Mouse (Mus musculus): ENCODE measurements around the gene Fam57a. TPM values are rescaled to one million over a fixed set of nuclear protein-coding genes. Genes with fewer than 3 reads are reported as not detected.

Fam57a gene
- polyA plus RNA-seq, 1 experiment = 3.4 TPM

- H3K27me3 ChIP-seq (replicated peaks) = peaks cover 7% of the 10 kb centered on the region
Observed at GRCm38 (mm10) chr11:76257386-76257785, 77.9 kb downstream of the Fam57a start.

GRCm38 (mm10) chr11:76258511-76258910 is 79.0 kb downstream of the Fam57a start:
- H3K9me3 ChIP-seq = no peaks in the 10 kb centered on the region
- H3K4me3 ChIP-seq (replicated peaks) = no peak overlapping the region
- H3K36me3 ChIP-seq (replicated peaks; ENCODE audit: low read length) = peaks cover 47% of the 10 kb centered on the region
- H3K27me3 ChIP-seq (replicated peaks) = peaks cover 10% of the 10 kb centered on the region
- H3K4me1 ChIP-seq = peaks cover 33% of the 10 kb centered on the region
- TF ChIP-seq FLI1 (IDR thresholded peaks at IDR 0.05; ENCODE audit: low read length) (no peak), GATA1 (IDR thresholded peaks at IDR 0.05; ENCODE audit: borderline replicate concordance, low read length) (no peak)

More at GRCm38 (mm10) chr11:76257386-76257785, 77.9 kb downstream of the Fam57a start:
- Histone ChIP-seq H3K36me3 (replicated peaks; ENCODE audit: low read length) (peaks cover 38% of the 10 kb centered on the region), H3K4me3 (replicated peaks) (no peak overlapping the region), H3K4me1 (peaks cover 30% of the 10 kb centered on the region), H3K9me3 (no peaks in the 10 kb centered on the region)
- TF ChIP-seq GATA1 (IDR thresholded peaks at IDR 0.05; ENCODE audit: borderline replicate concordance, low read length) (no peak), FLI1 (IDR thresholded peaks at IDR 0.05; ENCODE audit: low read length) (no peak)

- Histone ChIP-seq H3K36me3 (replicated peaks; ENCODE audit: low read length) (peaks cover 48% of the 10 kb centered on the region), H3K4me1 (peaks cover 27% of the 10 kb centered on the region), H3K9me3 (no peaks in the 10 kb centered on the region), H3K4me3 (replicated peaks) (no peak overlapping the region), H3K27me3 (replicated peaks) (peaks cover 13% of the 10 kb centered on the region)
- TF ChIP-seq FLI1 (IDR thresholded peaks at IDR 0.05; ENCODE audit: low read length) (no peak), GATA1 (IDR thresholded peaks at IDR 0.05; ENCODE audit: borderline replicate concordance, low read length) (no peak)
Observed at GRCm38 (mm10) chr11:76260208-76261050, 81.0 kb downstream of the Fam57a start.

- Histone ChIP-seq H3K4me3 (replicated peaks) (peak overlapping the region; percentile 21), H3K36me3 (replicated peaks; ENCODE audit: low read length) (peaks cover 51% of the 10 kb centered on the region), H3K9me3 (no peaks in the 10 kb centered on the region), H3K4me1 (peaks cover 29% of the 10 kb centered on the region), H3K27me3 (replicated peaks) (peaks cover 14% of the 10 kb centered on the region)
- no peak for TF ChIP-seq GATA1 (IDR thresholded peaks at IDR 0.05; ENCODE audit: borderline replicate concordance, low read length)
- TF ChIP-seq FLI1 (IDR thresholded peaks at IDR 0.05; ENCODE audit: low read length) = no peak
Observed at GRCm38 (mm10) chr11:76261224-76261623, 81.8 kb downstream of the Fam57a start.

- Histone ChIP-seq H3K4me1 (peaks cover 39% of the 10 kb centered on the region), H3K36me3 (replicated peaks; ENCODE audit: low read length) (peaks cover 44% of the 10 kb centered on the region), H3K9me3 (no peaks in the 10 kb centered on the region), H3K4me3 (replicated peaks) (no peak overlapping the region), H3K27me3 (replicated peaks) (peaks cover 16% of the 10 kb centered on the region)
- no peak for TF ChIP-seq FLI1 (IDR thresholded peaks at IDR 0.05; ENCODE audit: low read length)
- TF ChIP-seq GATA1 (IDR thresholded peaks at IDR 0.05; ENCODE audit: borderline replicate concordance, low read length) = no peak
Observed at GRCm38 (mm10) chr11:76262611-76263351, 83.3 kb downstream of the Fam57a start.

Other genes with a start within 250 kb of the Fam57a start
- gene Rph3al, start 241.2 kb upstream of the Fam57a start, polyA plus RNA-seq (2012; ENCODE audit: insufficient read depth, low replicate concordance) = 0.25 TPM in 1 of 2 replicates, not detected in the other
- gene 1700016K19Rik, start 179.8 kb upstream of the Fam57a start, polyA plus RNA-seq (2012; ENCODE audit: insufficient read depth, low replicate concordance) = 0.40 TPM in 1 of 2 replicates, not detected in the other
- 1.0 TPM in 1 of 2 replicates, not detected in the other for gene Rflnb, start 151.9 kb upstream of the Fam57a start, polyA plus RNA-seq (2012; ENCODE audit: insufficient read depth, low replicate concordance)
- gene Vps53, start within 50 bp of the Fam57a start, polyA plus RNA-seq (2012; ENCODE audit: insufficient read depth, low replicate concordance) = 8.8 and 34.4 TPM in 2 replicates
- 3.2 TPM in 1 of 2 replicates, not detected in the other for gene Dbil5, start 37.9 kb downstream of the Fam57a start, polyA plus RNA-seq (2012; ENCODE audit: insufficient read depth, low replicate concordance)
- 1.0 TPM in 1 of 2 replicates, not detected in the other for gene Gemin4, start 38.0 kb downstream of the Fam57a start, polyA plus RNA-seq (2012; ENCODE audit: insufficient read depth, low replicate concordance)
- 5.5 TPM in 1 of 2 replicates, not detected in the other for gene Mrm3, start 64.0 kb downstream of the Fam57a start, polyA plus RNA-seq (2012; ENCODE audit: insufficient read depth, low replicate concordance)
- 3.0 TPM in 1 of 2 replicates, not detected in the other for gene Glod4, start 64.1 kb downstream of the Fam57a start, polyA plus RNA-seq (2012; ENCODE audit: insufficient read depth, low replicate concordance)
- gene Nxn, start 219.5 kb downstream of the Fam57a start, polyA plus RNA-seq (2012; ENCODE audit: insufficient read depth, low replicate concordance) = 3.6 and 4.1 TPM in 2 replicates
- 4.0 and 29.0 TPM in 2 replicates for gene Timm22, start 227.3 kb downstream of the Fam57a start, polyA plus RNA-seq (2012; ENCODE audit: insufficient read depth, low replicate concordance)